Mouse (Mus musculus): ENCODE data around the gene Mcl1. TPM values are rescaled to one million over a fixed set of nuclear protein-coding genes. Genes with fewer than 3 reads are reported as not detected.
"Not testable (repeated sequence)": the region's sequence is repeated elsewhere in the genome, so short reads cannot be mapped to it uniquely, and the experiment has no call there.

Gene Mcl1
- polyA plus RNA-seq, 1 experiment from 2014 or later, result 52.4 TPM

DNA sequence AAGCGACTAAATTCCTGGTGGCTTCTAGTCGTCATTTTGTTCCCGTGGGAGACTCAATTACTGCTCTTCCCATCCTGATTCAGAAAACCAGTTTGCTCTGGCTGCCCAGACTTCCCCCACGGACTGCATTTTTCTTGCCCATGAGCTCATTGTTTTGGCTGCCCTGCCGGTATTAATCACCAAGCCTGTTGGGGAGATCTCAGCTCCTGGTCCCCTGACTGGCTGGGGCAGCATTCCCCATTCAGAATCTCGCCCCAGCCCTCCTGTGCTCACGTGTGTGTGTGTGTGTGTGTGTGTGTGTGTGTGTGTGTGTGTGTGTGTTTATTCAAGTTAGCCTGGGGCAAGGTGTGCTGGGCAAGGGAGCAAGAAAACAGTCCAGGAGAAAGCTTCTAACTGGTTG lies 9.4 kb downstream of the Mcl1 start:
- Histone ChIP-seq H3K9ac (ENCODE audit: low read depth, low read length) (no peak overlapping the region), H3K4me1 (replicated peaks; ENCODE audit: control insufficient read depth, insufficient read depth, low read length) (peaks cover 26% of the 10 kb centered on the region), H3K4me3 (ENCODE audit: low read depth, low read length) (no peak overlapping the region), H3K36me3 (ENCODE audit: control insufficient read depth, insufficient read depth) (peaks cover 14% of the 10 kb centered on the region; the same call in 1 of the 2 replicates), H3K27me3 (replicated peaks; ENCODE audit: control insufficient read depth, insufficient read depth, low read length) (no peaks in the 10 kb centered on the region), H3K27ac (ENCODE audit: low read depth, low read length) (peak overlapping the region; percentile 77), H3K4me2 (replicated peaks; ENCODE audit: low read depth) (peak overlapping the region; percentile 10), H3K9me3 (ENCODE audit: control insufficient read depth) (no peaks in the 10 kb centered on the region)
- 14% methylated on average over 7 of the region's 7 CpGs for WGBS
- TF ChIP-seq CTCF (IDR thresholded peaks at IDR 0.05; ENCODE audit: low read depth), result no peak
- no peak for ATAC-seq

DNA sequence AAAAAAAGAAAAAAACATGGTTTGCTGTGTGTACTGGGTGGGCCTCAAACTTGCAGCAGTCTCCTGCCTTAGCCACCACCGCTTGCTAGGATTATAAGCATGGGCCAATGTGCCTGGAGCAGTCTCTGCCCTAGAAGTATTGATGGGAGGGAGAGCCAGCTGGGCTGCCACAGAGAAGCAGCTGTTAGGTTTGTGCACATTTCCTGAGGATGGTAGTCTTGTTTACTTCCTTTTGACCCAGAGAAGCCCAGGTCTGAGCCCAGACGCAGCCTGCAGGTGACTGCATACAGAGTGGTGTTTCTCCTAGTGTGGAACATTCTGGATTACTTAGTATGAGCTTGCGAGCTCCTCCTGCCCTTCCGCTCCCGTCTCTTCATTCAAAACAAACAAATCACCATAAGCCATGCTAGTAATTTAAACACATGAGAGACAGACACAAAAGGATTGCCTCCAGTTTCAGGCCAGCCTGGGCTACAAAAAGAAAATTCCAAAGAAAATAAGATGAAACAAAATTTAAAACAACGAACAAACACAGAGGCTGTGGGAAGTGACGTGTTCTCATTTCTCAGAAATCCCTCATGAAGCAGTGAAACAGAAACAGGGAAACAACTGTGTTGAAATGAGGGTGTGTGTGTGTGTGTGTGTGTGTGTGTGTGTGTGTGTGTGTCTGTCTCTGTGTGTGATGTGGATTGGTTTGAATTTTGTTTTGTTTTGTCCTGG lies 10.2 kb downstream of the Mcl1 start:
- 47% methylated on average over 7 of the region's 7 CpGs for WGBS
- Histone ChIP-seq H3K27ac (ENCODE audit: low read depth, low read length) (peak overlapping the region; percentile 77), H3K9ac (ENCODE audit: low read depth, low read length) (no peak overlapping the region), H3K36me3 (ENCODE audit: control insufficient read depth, insufficient read depth) (peaks cover 14% of the 10 kb centered on the region; the same call in 1 of the 2 replicates), H3K27me3 (replicated peaks; ENCODE audit: control insufficient read depth, insufficient read depth, low read length) (no peaks in the 10 kb centered on the region), H3K4me1 (replicated peaks; ENCODE audit: control insufficient read depth, insufficient read depth, low read length) (peaks cover 34% of the 10 kb centered on the region), H3K4me2 (replicated peaks; ENCODE audit: low read depth) (0 out of 2 replicates have a peak overlapping the region, but pooled peaks have one; percentile 10), H3K9me3 (ENCODE audit: control insufficient read depth) (no peaks in the 10 kb centered on the region), H3K4me3 (ENCODE audit: low read depth, low read length) (no peak overlapping the region)
- ATAC-seq, result no peak
- no peak for TF ChIP-seq CTCF (IDR thresholded peaks at IDR 0.05; ENCODE audit: low read depth)

DNA sequence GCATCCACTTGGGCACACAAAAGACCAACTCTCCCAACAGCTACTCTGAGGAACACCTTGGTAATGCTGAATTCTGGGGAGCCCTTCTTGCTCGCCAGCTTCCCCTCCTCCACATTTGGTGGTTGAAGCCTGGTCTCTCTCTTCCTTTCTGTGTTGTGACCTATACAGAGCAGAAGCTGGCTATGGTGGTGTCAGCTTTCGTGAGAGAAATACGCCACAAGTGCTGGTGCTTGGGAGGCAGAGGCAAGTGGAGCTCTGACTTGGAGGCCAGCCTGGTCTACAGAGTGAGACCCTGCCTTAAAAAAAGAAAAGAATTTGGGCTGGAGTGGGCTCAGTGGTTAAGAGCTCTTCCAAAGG lies 10.7 kb downstream of the Mcl1 start:
- Histone ChIP-seq H3K4me1 (replicated peaks; ENCODE audit: control insufficient read depth, insufficient read depth, low read length) (peaks cover 37% of the 10 kb centered on the region), H3K9me3 (ENCODE audit: control insufficient read depth) (no peaks in the 10 kb centered on the region), H3K27me3 (replicated peaks; ENCODE audit: control insufficient read depth, insufficient read depth, low read length) (no peaks in the 10 kb centered on the region), H3K9ac (ENCODE audit: low read depth, low read length) (no peak overlapping the region), H3K4me2 (replicated peaks; ENCODE audit: low read depth) (no peak overlapping the region), H3K4me3 (ENCODE audit: low read depth, low read length) (no peak overlapping the region), H3K36me3 (ENCODE audit: control insufficient read depth, insufficient read depth) (peaks cover 14% of the 10 kb centered on the region; the same call in 1 of the 2 replicates), H3K27ac (ENCODE audit: low read depth, low read length) (peak overlapping the region; percentile 60; the same call in 1 of the 2 replicates)
- WGBS, result 85% methylated on average over 3 of the region's 3 CpGs
- TF ChIP-seq CTCF (IDR thresholded peaks at IDR 0.05; ENCODE audit: low read depth), result no peak
- no peak for ATAC-seq

DNA sequence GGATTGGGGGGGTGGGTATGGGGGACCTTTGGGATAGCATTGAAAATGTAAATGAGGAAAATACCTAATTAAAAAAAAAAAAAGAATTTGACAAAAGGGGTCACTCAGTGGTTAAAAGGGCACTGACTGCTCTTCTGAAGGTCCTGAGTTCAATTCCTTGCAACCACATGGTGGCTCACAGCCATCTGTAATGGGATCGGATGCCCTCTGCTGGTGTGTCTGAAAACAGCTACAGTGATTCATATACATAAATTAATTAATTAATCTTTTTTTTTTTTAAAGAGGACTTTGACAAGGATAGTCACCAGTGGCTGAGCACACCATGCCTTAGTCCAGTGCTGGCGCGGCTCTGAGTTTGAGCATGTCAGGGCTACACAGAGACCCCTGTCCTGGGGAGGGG lies 11.8 kb downstream of the Mcl1 start:
- 91% methylated on average over 3 of the region's 3 CpGs for WGBS
- H3K27me3 ChIP-seq (replicated peaks; ENCODE audit: control insufficient read depth, insufficient read depth, low read length); H3K9me3 ChIP-seq (ENCODE audit: control insufficient read depth); ATAC-seq; H3K4me3 ChIP-seq (ENCODE audit: low read depth, low read length); H3K27ac ChIP-seq (ENCODE audit: low read depth, low read length); H3K9ac ChIP-seq (ENCODE audit: low read depth, low read length); H3K4me2 ChIP-seq (replicated peaks; ENCODE audit: low read depth); H3K36me3 ChIP-seq (ENCODE audit: control insufficient read depth, insufficient read depth): not testable (repeated sequence)
- peaks cover 40% of the 10 kb centered on the region for H3K4me1 ChIP-seq (replicated peaks; ENCODE audit: control insufficient read depth, insufficient read depth, low read length)
- TF ChIP-seq CTCF (IDR thresholded peaks at IDR 0.05; ENCODE audit: low read depth), result peak; percentile 44

DNA sequence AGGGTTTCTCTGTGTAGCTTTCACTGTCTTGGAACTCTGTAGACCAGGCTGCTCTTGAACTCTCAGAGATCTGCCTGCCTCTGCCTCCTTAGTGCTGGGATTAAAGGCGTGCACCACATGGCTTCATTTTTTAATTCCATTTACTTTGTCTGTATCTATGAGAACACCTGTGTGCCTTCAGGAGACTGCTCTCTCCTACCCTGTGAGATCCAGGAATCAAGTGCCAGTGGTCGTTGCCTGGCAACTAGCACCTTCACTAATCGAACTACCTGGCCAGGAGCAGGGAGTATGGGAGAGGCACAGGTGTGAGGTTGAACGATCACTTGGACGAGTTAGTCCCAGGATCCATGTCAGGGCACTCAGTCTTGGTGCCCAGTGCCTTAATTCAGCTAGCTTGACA lies 12.6 kb downstream of the Mcl1 start:
- TF ChIP-seq CTCF (IDR thresholded peaks at IDR 0.05; ENCODE audit: low read depth), result no peak
- no peak for ATAC-seq
- Histone ChIP-seq H3K27ac (ENCODE audit: low read depth, low read length) (no peak overlapping the region), H3K4me1 (replicated peaks; ENCODE audit: control insufficient read depth, insufficient read depth, low read length) (peaks cover 39% of the 10 kb centered on the region), H3K4me3 (ENCODE audit: low read depth, low read length) (no peak overlapping the region), H3K27me3 (replicated peaks; ENCODE audit: control insufficient read depth, insufficient read depth, low read length) (no peaks in the 10 kb centered on the region), H3K9ac (ENCODE audit: low read depth, low read length) (no peak overlapping the region), H3K4me2 (replicated peaks; ENCODE audit: low read depth) (no peak overlapping the region), H3K36me3 (ENCODE audit: control insufficient read depth, insufficient read depth) (0 out of 2 replicates have a peak, but pooled peaks cover 5% of the 10 kb centered on the region), H3K9me3 (ENCODE audit: control insufficient read depth) (no peaks in the 10 kb centered on the region)
- 55% methylated on average over 5 of the region's 5 CpGs for WGBS

DNA sequence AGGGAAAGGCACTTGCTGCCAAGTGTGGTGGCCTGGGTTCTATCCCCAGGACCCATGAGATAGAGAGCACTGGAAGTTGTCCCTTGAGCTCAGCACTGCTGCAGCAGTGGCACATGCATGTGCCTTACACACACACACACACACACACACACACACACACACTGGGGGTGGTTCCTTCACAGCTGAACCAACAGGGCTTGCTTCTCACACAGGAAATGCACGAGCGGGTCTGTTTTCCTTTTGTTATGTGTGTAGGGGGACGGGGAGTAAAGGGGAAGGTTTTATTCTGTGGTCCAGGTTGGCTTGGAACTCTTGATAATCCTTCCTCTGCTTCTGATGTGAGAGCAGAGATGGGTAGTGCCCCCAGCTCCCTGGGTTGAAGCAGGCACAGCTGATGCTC lies 13.9 kb downstream of the Mcl1 start:
- H3K9me3 ChIP-seq (ENCODE audit: control insufficient read depth), result no peaks in the 10 kb centered on the region
- H3K4me3 ChIP-seq (ENCODE audit: low read depth, low read length), result no peak overlapping the region
- H3K4me1 ChIP-seq (replicated peaks; ENCODE audit: control insufficient read depth, insufficient read depth, low read length), result peaks cover 32% of the 10 kb centered on the region
- peak overlapping the region; percentile 22; the same call in 1 of the 2 replicates for H3K9ac ChIP-seq (ENCODE audit: low read depth, low read length)
- no peaks in the 10 kb centered on the region for H3K27me3 ChIP-seq (replicated peaks; ENCODE audit: control insufficient read depth, insufficient read depth, low read length)
- no peak for ATAC-seq
- 0 out of 2 replicates have a peak, but pooled peaks cover 10% of the 10 kb centered on the region for H3K36me3 ChIP-seq (ENCODE audit: control insufficient read depth, insufficient read depth)
- no peak overlapping the region for H3K4me2 ChIP-seq (replicated peaks; ENCODE audit: low read depth)
- TF ChIP-seq CTCF (IDR thresholded peaks at IDR 0.05; ENCODE audit: low read depth), result no peak
- 37% methylated on average over 3 of the region's 3 CpGs for WGBS
- H3K27ac ChIP-seq (ENCODE audit: low read depth, low read length), result peak overlapping the region; percentile 96

Data from intestine, postnatal 0 days (tissue).